Mouse (Mus musculus) heart, postnatal 0 days (tissue): ENCODE results near the gene Bsg. TPM values are rescaled to one million over a fixed set of nuclear protein-coding genes. Genes with fewer than 3 reads are reported as not detected.

Experiments
- ATAC-seq: fragments of 200-750 bp; cut with Nextera tagmentation; 2 replicates; pipeline ENCODE4 v1.8.0; 2017; ENCODE audit warnings: low read depth, moderate number of reproducible peaks, moderate library complexity; ENCODE audit not compliant: insufficient read depth
- DNase-seq: peaks from one replicate; pipeline ENCODE4 v3.0.0-alpha.2; 2016; ENCODE audit warnings: low spot score
- H3K27ac ChIP-seq: fragments of 300-500 bp; sonication (generic); 2 replicates; pipeline ENCODE4 v1.5.1; 2014; ENCODE audit warnings: low read depth, mild to moderate bottlenecking
- H3K27me3 ChIP-seq: fragments of 300-500 bp; sonication (generic); 2 replicates; pipeline ENCODE4 v1.6.1; 2014; ENCODE audit warnings: low read length, mixed read lengths; ENCODE audit not compliant: control insufficient read depth, insufficient read depth
- H3K36me3 ChIP-seq: fragments of 300-500 bp; sonication (generic); replicated peaks from 2 replicates; pipeline ENCODE4 v1.6.1; 2014; ENCODE audit warnings: low read length, mixed read lengths; ENCODE audit not compliant: control insufficient read depth, insufficient read depth
- H3K4me1 ChIP-seq: fragments of 300-500 bp; sonication (generic); 2 replicates; pipeline ENCODE4 v1.6.1; 2014; ENCODE audit warnings: antibody characterized with exemption; ENCODE audit not compliant: control insufficient read depth, insufficient read depth
- H3K4me2 ChIP-seq: fragments of 300-500 bp; sonication (generic); 2 replicates; pipeline ENCODE4 v1.6.1; 2014; ENCODE audit warnings: low read depth, mild to moderate bottlenecking, low read length, moderate library complexity
- H3K4me3 ChIP-seq: fragments of 300-500 bp; sonication (generic); 2 replicates; pipeline ENCODE4 v1.5.1; 2014; ENCODE audit warnings: low read depth, low read length
- H3K9ac ChIP-seq: fragments of 300-500 bp; sonication (generic); replicated peaks from 2 replicates; pipeline ENCODE4 v1.6.1; 2014; ENCODE audit warnings: low read depth, low read length, mixed read lengths
- H3K9me3 ChIP-seq: fragments of 300-500 bp; sonication (generic); replicated peaks from 2 replicates; pipeline ENCODE4 v1.6.1; 2016; ENCODE audit warnings: low read length; ENCODE audit not compliant: control insufficient read depth
- CTCF ChIP-seq: IDR thresholded peaks from 2 replicates; pipeline ENCODE4 v1.5.1; 2016; ENCODE audit warnings: antibody characterized with exemption, control low read depth, low read depth
- EP300 ChIP-seq: IDR thresholded peaks from 2 replicates; pipeline ENCODE4 v1.6.1; 2016; ENCODE audit warnings: antibody characterized with exemption, low read depth
- WGBS: fragments of 180-500 bp; shearing (Covaris S2); extraction: QIAGEN DNeasy Blood & Tissue Kit; methylation state at CpG from one replicate; pipeline ENCODE4 v1.1.7; 2014; 5-methylcytosine and 5-hydroxymethylcytosine counted together
- polyA plus RNA-seq: library from polyadenylated mRNA; unstranded; fragments of >200 nt; fragmentation: Nextera tagmentation; extraction: Ambion mirVana; gene quantifications from 2 replicates; pipeline ENCODE4 v1.2.1, GENCODE M21; 2015
- total RNA-seq: library from RNA; depleted of rRNA; stranded (reverse); fragments of >200 nt; gene quantifications from 2 replicates; pipeline ENCODE4 v1.2.3, GENCODE M21; 2014; ENCODE audit warnings: low replicate concordance

Bsg gene
- total and polyA plus RNA-seq, 2 experiments from 2014 or later = 1,260 to 1,606 TPM

GRCm38 (mm10) chr10:79716254-79716987 lies 12.1 kb downstream of the Bsg start, which contains the start of gene Hcn2:
TSS of gene Hcn2 (plus strand) at chr10:79716634.
- Histone ChIP-seq H3K9ac (no peak within 1 kb of the TSS), H3K36me3 (peaks cover 7% of the 10 kb centered on the region), H3K4me3 (peak within 1 kb of the TSS; percentile 69), H3K27me3 (peaks cover 52% of the 10 kb centered on the region), H3K4me2 (peak within 1 kb of the TSS; percentile 95), H3K4me1 (peaks cover 13% of the 10 kb centered on the region; the same call in 1 of the 2 replicates), H3K27ac (no peak within 1 kb of the TSS), H3K9me3 (no peaks in the 10 kb centered on the region)
- DNase-seq = no peak
- 1% methylated on average over 36 of the region's 91 CpGs for WGBS
- TF ChIP-seq CTCF (no peak), EP300 (no peak)
- ATAC-seq = peak; percentile 15; the same call in 1 of the 2 replicates

- H3K4me1 ChIP-seq = peaks cover 13% of the 10 kb centered on the region; the same call in 1 of the 2 replicates
- H3K9me3 ChIP-seq = no peaks in the 10 kb centered on the region
- ATAC-seq = no peak
- TF ChIP-seq CTCF (no peak), EP300 (no peak)
- peaks cover 2% of the 10 kb centered on the region; the same call in 1 of the 2 replicates for H3K36me3 ChIP-seq
- H3K27me3 ChIP-seq = peaks cover 52% of the 10 kb centered on the region
- under 1% methylated on average over 41 of the region's 44 CpGs for WGBS
- H3K4me3 ChIP-seq = peak overlapping the region; percentile 69
- peak overlapping the region; percentile 95 for H3K4me2 ChIP-seq
- no peak for DNase-seq
- no peak overlapping the region for H3K27ac ChIP-seq
- H3K9ac ChIP-seq = no peak overlapping the region
Measured at GRCm38 (mm10) chr10:79716988-79717355, 12.7 kb downstream of the Bsg start.

GRCm38 (mm10) chr10:79717640-79718357 lies 13.5 kb downstream of the Bsg start:
- Histone ChIP-seq H3K36me3 (no peaks in the 10 kb centered on the region), H3K4me1 (peaks cover 13% of the 10 kb centered on the region; the same call in 1 of the 2 replicates), H3K4me2 (peak overlapping the region; percentile 95), H3K27me3 (peaks cover 52% of the 10 kb centered on the region), H3K4me3 (peak overlapping the region; percentile 69; the same call in 1 of the 2 replicates), H3K9me3 (no peaks in the 10 kb centered on the region), H3K9ac (no peak overlapping the region), H3K27ac (no peak overlapping the region)
- 5% methylated on average over 43 of the region's 43 CpGs for WGBS
- TF ChIP-seq EP300 (no peak), CTCF (no peak)
- peak; percentile 25; the same call in 1 of the 2 replicates for ATAC-seq
- peak; percentile 56 for DNase-seq

- WGBS = 46% methylated on average over 5 of the region's 5 CpGs
- Histone ChIP-seq H3K4me1 (peaks cover 24% of the 10 kb centered on the region; the same call in 1 of the 2 replicates), H3K4me3 (no peak overlapping the region), H3K4me2 (no peak overlapping the region), H3K9ac (no peak overlapping the region), H3K9me3 (no peaks in the 10 kb centered on the region), H3K27me3 (peaks cover 36% of the 10 kb centered on the region), H3K36me3 (no peaks in the 10 kb centered on the region), H3K27ac (no peak overlapping the region)
- ATAC-seq (no peak), DNase-seq (no peak)
- TF ChIP-seq CTCF (no peak), EP300 (no peak)
Measured at GRCm38 (mm10) chr10:79721089-79721488, 16.8 kb downstream of the Bsg start.

- DNase-seq (no peak), ATAC-seq (no peak)
- no peak overlapping the region for H3K9ac ChIP-seq
- no peaks in the 10 kb centered on the region for H3K36me3 ChIP-seq
- H3K9me3 ChIP-seq = no peaks in the 10 kb centered on the region
- TF ChIP-seq EP300 (no peak), CTCF (no peak)
- H3K4me1 ChIP-seq = peaks cover 12% of the 10 kb centered on the region; the same call in 1 of the 2 replicates
- no peak overlapping the region for H3K4me3 ChIP-seq
- WGBS = 55% methylated on average over 6 of the region's 6 CpGs
- no peak overlapping the region for H3K4me2 ChIP-seq
- peaks cover 17% of the 10 kb centered on the region; the same call in 1 of the 2 replicates for H3K27me3 ChIP-seq
- H3K27ac ChIP-seq = no peak overlapping the region
Measured at GRCm38 (mm10) chr10:79723047-79723446, 18.8 kb downstream of the Bsg start.
